Mouse (Mus musculus): Measurements from ENCODE around the gene Cacna2d1. TPM values are rescaled to one million over a fixed set of nuclear protein-coding genes. Genes with fewer than 3 reads are reported as not detected.

The Cacna2d1 gene
- polyA plus RNA-seq, 1 experiment from 2014 or later = 13.1 TPM

DNA sequence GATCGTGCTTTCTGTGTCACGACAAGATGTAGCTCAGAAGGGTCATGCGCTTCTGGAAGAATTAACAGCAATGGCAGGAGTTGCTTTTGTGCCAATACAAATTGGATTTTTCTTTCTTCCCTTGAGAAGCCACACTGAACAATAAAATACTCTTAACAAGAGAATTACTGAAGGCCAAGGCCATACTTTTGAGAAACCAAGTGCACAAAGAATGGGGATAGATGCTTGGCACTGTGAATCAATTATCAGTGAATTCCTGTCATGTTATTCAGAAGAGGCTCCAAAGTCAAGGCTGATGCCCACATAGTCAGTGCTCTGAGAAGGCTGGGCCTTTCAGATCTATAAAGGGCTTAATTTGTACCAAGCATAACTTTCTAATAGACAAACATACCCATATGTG, 305.8 kb downstream of the Cacna2d1 start:
- 82% methylated on average over 3 of the region's 3 CpGs for WGBS

DNA sequence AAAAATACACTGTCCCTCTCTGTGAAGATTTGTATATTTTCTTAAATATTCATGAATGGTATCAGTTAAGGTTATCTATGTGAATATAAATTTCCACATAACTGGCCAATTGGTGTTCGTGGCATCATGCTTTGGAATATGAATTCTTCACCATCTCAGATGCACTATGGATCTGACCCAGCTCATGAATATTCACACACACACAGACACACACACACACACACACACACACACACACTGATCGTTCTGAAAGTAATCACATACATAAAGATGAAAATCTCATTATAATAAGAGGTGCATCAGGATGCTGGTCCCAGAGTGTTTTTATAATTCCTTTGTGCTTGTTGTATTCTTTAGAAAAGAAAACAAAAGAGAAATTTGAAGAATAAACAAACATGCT, 309.1 kb downstream of the Cacna2d1 start:
- no peaks in the 10 kb centered on the region for H3K9me3 ChIP-seq (replicated peaks; ENCODE audit: control insufficient read depth, low read length)
- no peaks in the 10 kb centered on the region for H3K27me3 ChIP-seq (ENCODE audit: control insufficient read depth, insufficient read depth, low read length)
- 73% methylated on average over 2 of the region's 2 CpGs for whole genome bisulfite sequencing
- H3K36me3 ChIP-seq (ENCODE audit: control insufficient read depth, insufficient read depth, low read length) = no peaks in the 10 kb centered on the region
- H3K4me2 ChIP-seq (ENCODE audit: low read depth, low read length) = no peak overlapping the region
- no peak overlapping the region for H3K27ac ChIP-seq (ENCODE audit: low read length)
- no peaks in the 10 kb centered on the region for H3K4me1 ChIP-seq (ENCODE audit: control insufficient read depth, insufficient read depth, low read length)
- no peak for ATAC-seq (ENCODE audit: insufficient read depth, low FRiP score)
- H3K4me3 ChIP-seq (replicated peaks; ENCODE audit: low read length) = no peak overlapping the region
- H3K9ac ChIP-seq (ENCODE audit: low read length) = no peak overlapping the region

More for the DNA sequence above, 305.8 kb downstream of the Cacna2d1 start:
- ATAC-seq (ENCODE audit: insufficient read depth, low FRiP score) = no peak
- peaks cover 3% of the 10 kb centered on the region; the same call in 1 of the 2 replicates for H3K4me1 ChIP-seq (ENCODE audit: control insufficient read depth, insufficient read depth, low read length)
- H3K36me3 ChIP-seq (ENCODE audit: control insufficient read depth, insufficient read depth, low read length) = no peaks in the 10 kb centered on the region
- H3K9me3 ChIP-seq (replicated peaks; ENCODE audit: control insufficient read depth, low read length) = no peaks in the 10 kb centered on the region
- no peak overlapping the region for H3K9ac ChIP-seq (ENCODE audit: low read length)
- no peaks in the 10 kb centered on the region for H3K27me3 ChIP-seq (ENCODE audit: control insufficient read depth, insufficient read depth, low read length)
- no peak overlapping the region for H3K4me2 ChIP-seq (ENCODE audit: low read depth, low read length)
- no peak overlapping the region for H3K27ac ChIP-seq (ENCODE audit: low read length)
- H3K4me3 ChIP-seq (replicated peaks; ENCODE audit: low read length) = no peak overlapping the region

DNA sequence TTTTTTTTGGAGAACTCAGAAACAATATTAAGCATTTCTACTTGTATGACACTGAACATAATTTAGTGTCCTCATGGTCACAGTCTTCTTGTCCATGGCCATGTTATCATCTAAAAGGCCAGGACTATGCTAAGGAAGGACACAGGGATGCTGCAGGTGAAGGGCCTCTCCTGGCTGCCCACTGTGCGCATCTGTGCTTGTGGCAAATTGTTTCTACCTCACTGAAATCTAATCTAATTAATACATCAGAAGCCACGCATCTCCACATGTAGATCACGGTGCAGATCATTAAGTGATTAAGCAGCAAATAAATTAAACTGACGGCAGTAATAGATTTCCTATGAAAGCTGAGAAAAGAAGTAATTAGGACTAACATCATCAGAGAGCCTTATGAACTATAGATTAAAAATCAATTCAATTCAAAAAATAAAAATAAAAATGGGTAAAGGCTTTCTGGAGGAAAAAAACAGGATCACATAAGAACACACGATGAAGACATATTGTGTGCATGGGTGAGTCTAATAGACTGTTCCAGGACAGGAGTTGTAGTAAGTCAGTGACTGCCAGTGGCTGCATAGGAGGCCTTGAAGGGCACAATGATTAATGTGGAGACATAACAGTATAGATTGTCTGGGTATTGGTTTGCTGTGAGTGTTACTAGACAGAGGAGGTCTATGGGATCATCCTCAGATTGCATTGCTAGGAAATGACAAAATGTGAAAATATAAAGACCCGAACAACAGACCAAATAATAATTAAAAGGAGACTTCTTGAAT, 318.4 kb downstream of the Cacna2d1 start:
- ATAC-seq (ENCODE audit: insufficient read depth, low FRiP score) = no peak
- H3K9me3 ChIP-seq (replicated peaks; ENCODE audit: control insufficient read depth, low read length) = no peaks in the 10 kb centered on the region
- 85% methylated on average over 6 of the region's 6 CpGs for WGBS
- H3K9ac ChIP-seq (ENCODE audit: low read length) = no peak overlapping the region
- H3K27ac ChIP-seq (ENCODE audit: low read length) = no peak overlapping the region
- H3K4me2 ChIP-seq (ENCODE audit: low read depth, low read length) = no peak overlapping the region
- H3K4me3 ChIP-seq (replicated peaks; ENCODE audit: low read length) = no peak overlapping the region
- no peaks in the 10 kb centered on the region for H3K4me1 ChIP-seq (ENCODE audit: control insufficient read depth, insufficient read depth, low read length)
- no peaks in the 10 kb centered on the region for H3K27me3 ChIP-seq (ENCODE audit: control insufficient read depth, insufficient read depth, low read length)
- H3K36me3 ChIP-seq (ENCODE audit: control insufficient read depth, insufficient read depth, low read length) = no peaks in the 10 kb centered on the region

DNA sequence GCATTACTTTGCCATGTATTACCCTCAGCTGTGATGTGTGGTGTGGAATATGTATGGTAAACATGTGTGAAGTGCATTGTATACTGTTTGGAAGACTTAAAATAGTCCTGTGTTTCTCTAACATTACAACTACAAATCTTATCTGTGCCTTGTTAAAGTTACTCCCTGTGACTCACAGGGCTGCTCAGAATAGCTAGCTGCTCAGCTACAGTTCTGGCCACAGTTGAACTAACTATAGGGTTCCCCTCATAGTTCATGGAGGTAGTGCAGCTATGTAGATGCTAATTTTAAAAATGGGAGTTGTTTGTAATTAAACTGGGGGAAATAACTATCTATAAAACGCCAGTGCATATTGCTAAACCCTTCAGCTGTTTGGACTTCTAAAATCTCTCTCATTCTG, 319.3 kb downstream of the Cacna2d1 start:
- no peak overlapping the region for H3K27ac ChIP-seq (ENCODE audit: low read length)
- no peaks in the 10 kb centered on the region for H3K27me3 ChIP-seq (ENCODE audit: control insufficient read depth, insufficient read depth, low read length)
- ATAC-seq (ENCODE audit: insufficient read depth, low FRiP score) = no peak
- no peak overlapping the region for H3K9ac ChIP-seq (ENCODE audit: low read length)
- H3K36me3 ChIP-seq (ENCODE audit: control insufficient read depth, insufficient read depth, low read length) = no peaks in the 10 kb centered on the region
- no peak overlapping the region for H3K4me3 ChIP-seq (replicated peaks; ENCODE audit: low read length)
- H3K9me3 ChIP-seq (replicated peaks; ENCODE audit: control insufficient read depth, low read length) = no peaks in the 10 kb centered on the region
- no peaks in the 10 kb centered on the region for H3K4me1 ChIP-seq (ENCODE audit: control insufficient read depth, insufficient read depth, low read length)
- WGBS = 85% methylated on average over 1 of the region's 1 CpGs
- no peak overlapping the region for H3K4me2 ChIP-seq (ENCODE audit: low read depth, low read length)

DNA sequence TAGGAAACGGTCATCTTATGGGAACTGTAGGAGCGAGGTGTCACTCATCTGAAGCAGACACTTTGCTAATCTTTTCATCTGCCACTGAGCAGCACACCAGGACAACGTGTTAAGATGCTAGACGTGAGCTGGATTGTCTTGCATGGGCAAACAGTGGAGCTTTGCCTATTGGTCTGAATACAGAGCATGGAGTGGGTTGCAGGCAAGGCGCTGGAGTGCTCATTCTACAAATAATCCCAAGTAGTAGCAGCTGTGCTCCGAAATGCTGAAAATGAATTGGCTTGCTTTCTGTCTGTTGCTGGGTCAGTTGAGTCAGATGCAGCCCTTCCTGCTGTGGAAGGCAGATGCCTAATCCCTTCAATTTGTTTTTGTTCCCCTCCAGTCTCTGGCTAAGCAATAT, 330.9 kb downstream of the Cacna2d1 start:
- no peaks in the 10 kb centered on the region for H3K36me3 ChIP-seq (ENCODE audit: control insufficient read depth, insufficient read depth, low read length)
- no peaks in the 10 kb centered on the region for H3K27me3 ChIP-seq (ENCODE audit: control insufficient read depth, insufficient read depth, low read length)
- no peak for ATAC-seq (ENCODE audit: insufficient read depth, low FRiP score)
- no peaks in the 10 kb centered on the region for H3K4me1 ChIP-seq (ENCODE audit: control insufficient read depth, insufficient read depth, low read length)
- no peak overlapping the region for H3K27ac ChIP-seq (ENCODE audit: low read length)
- 70% methylated on average over 6 of the region's 6 CpGs for WGBS
- H3K9ac ChIP-seq (ENCODE audit: low read length) = no peak overlapping the region
- H3K4me3 ChIP-seq (replicated peaks; ENCODE audit: low read length) = no peak overlapping the region
- H3K4me2 ChIP-seq (ENCODE audit: low read depth, low read length) = no peak overlapping the region
- no peaks in the 10 kb centered on the region for H3K9me3 ChIP-seq (replicated peaks; ENCODE audit: control insufficient read depth, low read length)

DNA sequence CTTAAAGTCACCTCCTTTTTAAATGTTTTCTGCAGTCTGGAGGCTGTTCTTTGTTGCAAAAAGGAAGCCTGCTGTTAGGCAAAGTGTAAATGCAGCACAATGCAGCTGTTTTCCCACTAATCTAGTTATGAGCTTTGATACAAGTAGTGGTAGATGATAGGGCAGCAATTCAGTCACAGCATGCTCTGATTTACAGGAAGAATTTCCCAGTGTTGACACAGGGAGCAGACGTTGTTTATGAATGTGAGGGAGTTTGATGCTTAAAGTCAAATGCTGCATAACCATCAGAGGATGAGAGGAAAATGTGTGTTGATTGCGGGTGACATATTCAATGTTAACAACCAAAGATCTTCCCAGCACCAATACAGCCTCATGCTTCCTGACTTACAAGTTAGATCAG, 342.6 kb downstream of the Cacna2d1 start:
- no peak for ATAC-seq (ENCODE audit: insufficient read depth, low FRiP score)
- 53% methylated on average over 2 of the region's 2 CpGs for WGBS
- Histone ChIP-seq H3K4me3 (replicated peaks; ENCODE audit: low read length) (no peak overlapping the region), H3K27ac (ENCODE audit: low read length) (no peak overlapping the region), H3K4me1 (ENCODE audit: control insufficient read depth, insufficient read depth, low read length) (no peaks in the 10 kb centered on the region), H3K9ac (ENCODE audit: low read length) (no peak overlapping the region), H3K27me3 (ENCODE audit: control insufficient read depth, insufficient read depth, low read length) (no peaks in the 10 kb centered on the region), H3K36me3 (ENCODE audit: control insufficient read depth, insufficient read depth, low read length) (no peaks in the 10 kb centered on the region), H3K9me3 (replicated peaks; ENCODE audit: control insufficient read depth, low read length) (no peaks in the 10 kb centered on the region), H3K4me2 (ENCODE audit: low read depth, low read length) (no peak overlapping the region)

DNA sequence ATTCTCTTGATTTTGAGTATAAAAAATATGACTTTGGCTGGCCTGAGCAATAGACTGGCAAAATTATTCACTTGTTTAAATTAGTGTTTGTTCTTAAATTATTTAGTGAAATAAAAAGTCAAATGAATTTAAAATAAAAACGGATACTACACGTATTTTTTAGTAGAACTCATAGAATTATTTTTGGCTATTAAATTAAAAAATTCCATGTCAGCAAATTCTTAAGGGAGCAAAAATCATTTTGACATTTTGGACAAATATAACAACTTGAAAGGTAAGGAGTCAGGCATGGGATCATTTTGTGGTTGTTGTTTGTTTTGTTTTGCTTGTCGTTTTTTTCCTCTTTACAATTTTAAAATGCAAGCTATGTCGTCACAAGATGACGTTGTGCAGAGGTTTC, 346.7 kb downstream of the Cacna2d1 start:
- Histone ChIP-seq H3K27ac (ENCODE audit: low read length) (no peak overlapping the region), H3K9me3 (replicated peaks; ENCODE audit: control insufficient read depth, low read length) (no peaks in the 10 kb centered on the region), H3K4me1 (ENCODE audit: control insufficient read depth, insufficient read depth, low read length) (no peaks in the 10 kb centered on the region), H3K4me2 (ENCODE audit: low read depth, low read length) (no peak overlapping the region), H3K36me3 (ENCODE audit: control insufficient read depth, insufficient read depth, low read length) (no peaks in the 10 kb centered on the region), H3K9ac (ENCODE audit: low read length) (no peak overlapping the region), H3K4me3 (replicated peaks; ENCODE audit: low read length) (no peak overlapping the region), H3K27me3 (ENCODE audit: control insufficient read depth, insufficient read depth, low read length) (no peaks in the 10 kb centered on the region)
- 80% methylated on average over 5 of the region's 5 CpGs for WGBS
- no peak for ATAC-seq (ENCODE audit: insufficient read depth, low FRiP score)

DNA sequence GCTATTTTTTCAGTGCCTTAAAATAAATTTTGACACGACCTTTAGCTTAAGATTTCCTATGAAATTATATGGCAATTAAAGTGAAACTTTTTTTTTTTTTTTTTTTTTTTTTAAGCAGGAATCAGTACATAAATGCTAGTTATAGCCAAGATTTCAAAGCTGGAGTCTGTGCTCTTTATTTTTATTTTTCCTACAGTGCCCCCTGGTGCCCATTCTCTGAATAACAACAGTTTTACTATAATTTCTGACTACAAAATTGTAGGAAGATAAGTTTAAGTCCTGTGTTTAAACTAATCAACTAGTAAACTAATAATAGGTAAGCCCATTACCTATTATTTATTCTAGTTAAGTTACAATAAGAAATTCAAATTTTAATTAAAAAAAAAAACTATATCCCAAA, 358.7 kb downstream of the Cacna2d1 start:
- H3K4me3 ChIP-seq (replicated peaks; ENCODE audit: low read length) = no peak overlapping the region
- 15% methylated on average over 1 of the region's 1 CpGs for WGBS
- no peak overlapping the region for H3K9ac ChIP-seq (ENCODE audit: low read length)
- no peak overlapping the region for H3K27ac ChIP-seq (ENCODE audit: low read length)
- no peak overlapping the region for H3K4me2 ChIP-seq (ENCODE audit: low read depth, low read length)
- H3K9me3 ChIP-seq (replicated peaks; ENCODE audit: control insufficient read depth, low read length) = no peaks in the 10 kb centered on the region
- no peaks in the 10 kb centered on the region for H3K4me1 ChIP-seq (ENCODE audit: control insufficient read depth, insufficient read depth, low read length)
- no peak for ATAC-seq (ENCODE audit: insufficient read depth, low FRiP score)
- no peaks in the 10 kb centered on the region for H3K36me3 ChIP-seq (ENCODE audit: control insufficient read depth, insufficient read depth, low read length)
- H3K27me3 ChIP-seq (ENCODE audit: control insufficient read depth, insufficient read depth, low read length) = no peaks in the 10 kb centered on the region

DNA sequence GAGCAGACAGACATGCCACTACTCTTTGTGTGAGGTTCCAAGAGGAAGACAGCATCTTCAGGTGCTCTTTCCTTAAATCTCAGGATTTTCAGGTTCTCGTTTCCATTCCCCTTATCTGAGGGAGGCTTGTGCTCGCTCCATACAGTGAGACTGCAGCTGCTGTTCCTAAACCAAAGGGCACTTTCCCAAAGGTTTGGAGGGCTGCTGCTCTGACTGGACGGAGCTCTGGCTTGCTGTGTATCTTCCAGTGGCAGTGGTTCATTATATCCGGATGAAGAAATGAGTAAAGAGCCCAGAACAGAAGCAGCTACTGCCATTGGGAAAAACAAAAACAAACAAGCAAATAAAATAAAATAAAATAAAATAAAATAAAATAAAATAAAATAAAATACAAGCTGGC, 359.3 kb downstream of the Cacna2d1 start:
- Histone ChIP-seq H3K36me3 (ENCODE audit: control insufficient read depth, insufficient read depth, low read length) (no peaks in the 10 kb centered on the region), H3K27me3 (ENCODE audit: control insufficient read depth, insufficient read depth, low read length) (no peaks in the 10 kb centered on the region), H3K4me3 (replicated peaks; ENCODE audit: low read length) (no peak overlapping the region), H3K9ac (ENCODE audit: low read length) (no peak overlapping the region), H3K4me2 (ENCODE audit: low read depth, low read length) (no peak overlapping the region), H3K9me3 (replicated peaks; ENCODE audit: control insufficient read depth, low read length) (no peaks in the 10 kb centered on the region), H3K27ac (ENCODE audit: low read length) (no peak overlapping the region), H3K4me1 (ENCODE audit: control insufficient read depth, insufficient read depth, low read length) (no peaks in the 10 kb centered on the region)
- ATAC-seq (ENCODE audit: insufficient read depth, low FRiP score) = no peak
- WGBS = 76% methylated on average over 4 of the region's 4 CpGs
